Mouse (Mus musculus): ENCODE data around the gene Jam3. TPM values are rescaled to one million over a fixed set of nuclear protein-coding genes. Genes with fewer than 3 reads are reported as not detected.
A peak's percentile ranks its signal among the peaks of the same experiment; 100 is the strongest.

Gene Jam3
- polyA plus RNA-seq, 1 experiment, result 22.9 TPM

- Histone ChIP-seq H3K36me3 (ENCODE audit: control insufficient read depth, insufficient read depth) (no peaks in the 10 kb centered on the region), H3K79me2 (ENCODE audit: control insufficient read depth, insufficient read depth) (no peaks in the 10 kb centered on the region), H3ac (ENCODE audit: control insufficient read depth, insufficient read length) (no peak overlapping the region), H3K27me3 (ENCODE audit: control insufficient read depth, insufficient read depth, insufficient read length) (no peaks in the 10 kb centered on the region), H3K4me3 (no peak overlapping the region), H3K4me2 (ENCODE audit: low read depth) (no peak overlapping the region)
- TF ChIP-seq REST (IDR thresholded peaks at IDR 0.05; ENCODE audit: insufficient read depth, insufficient read length) (no peak), SRF (IDR thresholded peaks at IDR 0.05; ENCODE audit: control insufficient read depth, insufficient read length, low read depth) (no peak), MAX (IDR thresholded peaks at IDR 0.05; ENCODE audit: low read depth) (no peak), TCF3 (IDR thresholded peaks at IDR 0.05; ENCODE audit: insufficient read length, low read depth) (no peak), TCF12 (IDR thresholded peaks at IDR 0.05; ENCODE audit: insufficient read depth, poor library complexity, severe bottlenecking) (no peak), POLR2A (IDR thresholded peaks at IDR 0.05; ENCODE audit: insufficient read length, low read depth) (no peak), USF1 (IDR thresholded peaks at IDR 0.05; ENCODE audit: low read depth) (no peak), MYOD1 (IDR thresholded peaks at IDR 0.05; ENCODE audit: control insufficient read depth in 1 of 3, insufficient read length in 2 of 3, low read depth in 2 of 3) (no peak), MYOG (IDR thresholded peaks at IDR 0.05; ENCODE audit: control insufficient read depth in 1 of 3, insufficient read depth in 1 of 3, insufficient read length in 2 of 3, low read depth in 2 of 3) (no peak)
Measured at GRCm38 (mm10) chr9:27176154-27176553, 20.9 kb upstream of the Jam3 start.

DNA sequence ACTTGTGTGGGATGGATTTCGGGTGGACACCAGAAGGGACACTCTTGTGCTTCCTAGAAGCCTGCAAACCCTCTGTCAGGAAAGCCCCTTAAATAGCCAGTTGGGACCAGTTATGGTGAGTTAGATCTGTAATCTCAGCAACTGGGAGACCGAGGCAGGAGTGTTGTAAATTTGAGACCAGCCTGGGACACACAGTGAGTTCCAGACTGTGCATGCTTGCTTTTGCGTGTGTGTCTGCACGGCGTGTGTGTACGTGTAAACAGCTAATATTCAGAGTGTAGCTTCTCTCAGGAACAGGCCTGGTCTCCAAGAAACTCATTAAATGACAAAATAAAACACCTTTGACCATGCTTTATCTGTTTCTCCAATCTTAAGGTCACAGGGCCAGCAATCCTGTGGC lies 20.5 kb upstream of the Jam3 start:
- TF ChIP-seq POLR2AphosphoS2 (IDR thresholded peaks at IDR 0.05; ENCODE audit: insufficient read length, low read depth) (no peak), MAX (IDR thresholded peaks at IDR 0.05; ENCODE audit: low read depth) (no peak), E2F4 (IDR thresholded peaks at IDR 0.05; ENCODE audit: insufficient read depth) (no peak), CEBPB (IDR thresholded peaks at IDR 0.05; ENCODE audit: insufficient read depth, poor library complexity, severe bottlenecking) (no peak), REST (IDR thresholded peaks at IDR 0.05; ENCODE audit: insufficient read depth, insufficient read length) (no peak), POLR2A (IDR thresholded peaks at IDR 0.05; ENCODE audit: insufficient read length, low read depth) (no peak), TCF3 (IDR thresholded peaks at IDR 0.05; ENCODE audit: insufficient read length, low read depth) (no peak), TCF12 (IDR thresholded peaks at IDR 0.05; ENCODE audit: insufficient read depth, poor library complexity, severe bottlenecking) (no peak), USF1 (IDR thresholded peaks at IDR 0.05; ENCODE audit: low read depth) (no peak), MYOG (IDR thresholded peaks at IDR 0.05; ENCODE audit: control insufficient read depth in 1 of 3, insufficient read depth in 1 of 3, insufficient read length in 2 of 3, low read depth in 2 of 3) (no peak), MYOD1 (IDR thresholded peaks at IDR 0.05; ENCODE audit: control insufficient read depth in 1 of 3, insufficient read length in 2 of 3, low read depth in 2 of 3) (no peak), SRF (IDR thresholded peaks at IDR 0.05; ENCODE audit: control insufficient read depth, insufficient read length, low read depth) (no peak)
- H3K4me3 ChIP-seq, result no peak overlapping the region
- H3K36me3 ChIP-seq (ENCODE audit: control insufficient read depth, insufficient read depth), result no peaks in the 10 kb centered on the region
- no peaks in the 10 kb centered on the region for H3K79me2 ChIP-seq (ENCODE audit: control insufficient read depth, insufficient read depth)
- H3K4me2 ChIP-seq (ENCODE audit: low read depth), result no peak overlapping the region
- no peak overlapping the region for H3ac ChIP-seq (ENCODE audit: control insufficient read depth, insufficient read length)
- H3K27me3 ChIP-seq (ENCODE audit: control insufficient read depth, insufficient read depth, insufficient read length), result no peaks in the 10 kb centered on the region

DNA sequence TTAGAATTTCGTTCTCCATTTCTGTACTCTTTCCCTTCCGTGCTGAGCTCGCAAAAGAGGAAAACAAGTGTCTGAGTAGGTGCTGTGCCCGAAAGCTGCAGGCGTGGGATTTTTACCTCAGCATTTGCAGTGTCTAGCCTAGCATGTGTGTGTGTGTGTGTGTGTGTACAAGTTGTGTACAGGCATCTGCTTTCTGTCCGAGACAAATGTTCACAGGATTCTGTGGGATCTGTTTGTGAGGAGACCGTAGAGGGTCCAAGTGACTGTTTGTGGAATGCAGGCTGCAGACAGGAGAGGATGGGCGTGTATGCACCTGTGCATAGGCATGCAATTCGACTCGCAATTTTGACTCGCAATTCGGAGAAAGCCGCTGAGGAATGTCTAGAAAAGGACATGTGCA lies 20.0 kb upstream of the Jam3 start:
- Histone ChIP-seq H3K27me3 (ENCODE audit: control insufficient read depth, insufficient read depth, insufficient read length) (no peaks in the 10 kb centered on the region), H3K36me3 (ENCODE audit: control insufficient read depth, insufficient read depth) (no peaks in the 10 kb centered on the region), H3K4me3 (no peak overlapping the region), H3K4me2 (ENCODE audit: low read depth) (no peak overlapping the region), H3K79me2 (ENCODE audit: control insufficient read depth, insufficient read depth) (no peaks in the 10 kb centered on the region), H3ac (ENCODE audit: control insufficient read depth, insufficient read length) (no peak overlapping the region)
- TF ChIP-seq POLR2A (IDR thresholded peaks at IDR 0.05; ENCODE audit: insufficient read length, low read depth) (no peak), MYOG (IDR thresholded peaks at IDR 0.05; ENCODE audit: control insufficient read depth in 1 of 3, insufficient read depth in 1 of 3, insufficient read length in 2 of 3, low read depth in 2 of 3) (peak in 1 of 3 experiments; percentile 27), MYOD1 (IDR thresholded peaks at IDR 0.05; ENCODE audit: control insufficient read depth in 1 of 3, insufficient read length in 2 of 3, low read depth in 2 of 3) (peak in 1 of 3 experiments; percentile 29)

- H3K4me2 ChIP-seq (ENCODE audit: low read depth), result no peak overlapping the region
Measured at GRCm38 (mm10) chr9:27174079-27174478, 18.9 kb upstream of the Jam3 start.

DNA sequence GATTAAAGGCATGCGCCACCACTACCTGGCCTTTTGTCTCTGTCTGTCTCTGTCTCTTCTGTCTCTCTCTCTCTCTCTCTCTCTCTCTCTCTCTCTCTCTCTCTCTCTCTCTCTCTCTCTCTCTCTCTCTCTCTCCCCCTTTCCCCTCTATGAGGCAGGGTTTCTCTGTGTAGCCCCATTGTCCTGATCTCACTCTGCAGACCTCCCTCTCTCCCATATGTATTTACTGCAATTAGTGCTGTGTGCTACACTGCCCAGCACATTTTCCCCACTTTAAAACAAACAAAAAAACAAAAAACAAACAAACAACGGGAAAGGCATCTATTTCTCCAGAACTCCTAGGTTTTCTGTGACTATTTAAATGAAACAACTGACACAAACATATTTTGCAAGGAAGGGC lies 18.4 kb upstream of the Jam3 start:
- TF ChIP-seq E2F4 (IDR thresholded peaks at IDR 0.05; ENCODE audit: insufficient read depth), result no peak
- TF ChIP-seq SRF (IDR thresholded peaks at IDR 0.05; ENCODE audit: control insufficient read depth, insufficient read length, low read depth), result no peak
- TF ChIP-seq POLR2AphosphoS2 (IDR thresholded peaks at IDR 0.05; ENCODE audit: insufficient read length, low read depth), result no peak
- TF ChIP-seq TCF3 (IDR thresholded peaks at IDR 0.05; ENCODE audit: insufficient read length, low read depth), result no peak
- TF ChIP-seq MAX (IDR thresholded peaks at IDR 0.05; ENCODE audit: low read depth), result no peak
- no peak for TF ChIP-seq TCF12 (IDR thresholded peaks at IDR 0.05; ENCODE audit: insufficient read depth, poor library complexity, severe bottlenecking)
- H3K4me2 ChIP-seq (ENCODE audit: low read depth), result no peak overlapping the region
- no peak overlapping the region for H3ac ChIP-seq (ENCODE audit: control insufficient read depth, insufficient read length)
- H3K27me3 ChIP-seq (ENCODE audit: control insufficient read depth, insufficient read depth, insufficient read length), result no peaks in the 10 kb centered on the region
- H3K4me3 ChIP-seq, result no peak overlapping the region
- H3K36me3 ChIP-seq (ENCODE audit: control insufficient read depth, insufficient read depth), result no peaks in the 10 kb centered on the region
- no peaks in the 10 kb centered on the region for H3K79me2 ChIP-seq (ENCODE audit: control insufficient read depth, insufficient read depth)

More at GRCm38 (mm10) chr9:27174079-27174478, 18.9 kb upstream of the Jam3 start:
- Histone ChIP-seq H3K36me3 (ENCODE audit: control insufficient read depth, insufficient read depth) (no peaks in the 10 kb centered on the region), H3K27me3 (ENCODE audit: control insufficient read depth, insufficient read depth, insufficient read length) (no peaks in the 10 kb centered on the region), H3ac (ENCODE audit: control insufficient read depth, insufficient read length) (no peak overlapping the region), H3K79me2 (ENCODE audit: control insufficient read depth, insufficient read depth) (no peaks in the 10 kb centered on the region), H3K4me3 (no peak overlapping the region)
- no peak for TF ChIP-seq SRF (IDR thresholded peaks at IDR 0.05; ENCODE audit: control insufficient read depth, insufficient read length, low read depth)
- TF ChIP-seq POLR2AphosphoS2 (IDR thresholded peaks at IDR 0.05; ENCODE audit: insufficient read length, low read depth), result no peak
- TF ChIP-seq MYOG (IDR thresholded peaks at IDR 0.05; ENCODE audit: control insufficient read depth in 1 of 3, insufficient read depth in 1 of 3, insufficient read length in 2 of 3, low read depth in 2 of 3), result peak; percentile 36 to 54 (median 40)
- no peak for TF ChIP-seq CEBPB (IDR thresholded peaks at IDR 0.05; ENCODE audit: insufficient read depth, poor library complexity, severe bottlenecking)
- TF ChIP-seq TCF3 (IDR thresholded peaks at IDR 0.05; ENCODE audit: insufficient read length, low read depth), result no peak
- no peak for TF ChIP-seq POLR2A (IDR thresholded peaks at IDR 0.05; ENCODE audit: insufficient read length, low read depth)
- no peak for TF ChIP-seq TCF12 (IDR thresholded peaks at IDR 0.05; ENCODE audit: insufficient read depth, poor library complexity, severe bottlenecking)
- TF ChIP-seq MYOD1 (IDR thresholded peaks at IDR 0.05; ENCODE audit: control insufficient read depth in 1 of 3, insufficient read length in 2 of 3, low read depth in 2 of 3), result peak in 2 of 3 experiments; percentile 8 to 42
- TF ChIP-seq E2F4 (IDR thresholded peaks at IDR 0.05; ENCODE audit: insufficient read depth), result no peak
- TF ChIP-seq REST (IDR thresholded peaks at IDR 0.05; ENCODE audit: insufficient read depth, insufficient read length), result no peak
- no peak for TF ChIP-seq USF1 (IDR thresholded peaks at IDR 0.05; ENCODE audit: low read depth)
- TF ChIP-seq MAX (IDR thresholded peaks at IDR 0.05; ENCODE audit: low read depth), result no peak

Data from myocyte (in vitro differentiated cells).